Mouse (Mus musculus) heart, adult 8-10 months (tissue): Measurements from ENCODE around the gene Cnih1. TPM values are rescaled to one million over a fixed set of nuclear protein-coding genes. Genes with fewer than 3 reads are reported as not detected.

ENCODE experiments used
- total RNA-seq, 4 experiments: library from RNA; stranded (reverse); gene quantifications; 2 replicates each; pipeline ENCODE4 v1.2.4; 2022

Cnih1 gene
- total RNA-seq, 4 experiments from 2014 or later: 45.4 to 56.3 (median 48.6) TPM

Other genes starting within 250 kb of the Cnih1 start
- gene Cdkn3, start 27.9 kb downstream of the Cnih1 start, total RNA-seq: under 1 TPM; 0.41 to 0.92 (median 0.70) TPM
- gene Gmfb, start 33.8 kb upstream of the Cnih1 start, total RNA-seq: 10 to 100 TPM; 28.7 to 36.4 (median 33.3) TPM
- 10 to 100 TPM; 33.5 to 40.4 (median 36.9) TPM for gene Cgrrf1, start 43.7 kb upstream of the Cnih1 start, total RNA-seq
- 10 to 100 TPM; 60.6 to 71.1 (median 65.1) TPM for gene Samd4, start 94.4 kb upstream of the Cnih1 start, total RNA-seq